Comparison of ENCODE assay signal across 8 mouse cellular contexts in the genomic region with DNA sequence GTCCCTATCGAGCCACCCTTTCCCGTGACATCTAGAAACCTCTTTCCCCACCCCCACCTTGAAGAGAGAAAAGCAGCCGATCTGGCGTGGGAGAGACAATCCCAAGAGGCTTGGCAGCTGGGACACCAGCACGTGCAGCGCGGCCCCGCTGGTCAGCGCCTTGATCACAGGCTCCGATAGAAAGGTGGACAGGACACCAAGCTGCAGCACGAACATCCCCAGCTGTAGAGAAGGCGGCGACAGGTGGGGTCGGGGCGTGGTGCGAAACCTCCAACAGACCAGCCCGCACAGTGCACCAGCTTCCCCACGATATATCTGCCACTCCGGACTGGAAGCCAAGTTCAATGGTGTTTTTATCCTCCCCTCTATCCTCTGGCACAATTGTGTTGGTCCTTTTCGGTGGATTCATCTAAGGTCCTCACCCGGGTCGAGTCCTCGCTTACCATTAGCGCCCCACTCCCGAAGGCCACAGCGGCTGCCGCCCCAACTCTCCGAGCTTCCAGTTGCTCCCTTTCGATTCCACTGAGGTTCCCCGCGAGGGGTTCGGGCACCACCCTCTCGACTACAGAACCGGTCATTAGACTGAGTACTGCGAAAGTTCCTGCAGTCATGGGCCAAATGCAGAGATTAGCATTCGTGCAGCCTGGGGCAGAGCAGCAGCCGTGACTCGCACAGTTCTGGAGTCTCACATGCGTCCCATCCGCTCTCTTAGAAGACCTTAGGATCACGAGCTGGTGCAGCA. TPM values are rescaled to one million over a fixed set of nuclear protein-coding genes. Genes with fewer than 3 reads are reported as not detected.
DNase-seq lines count a peak whose midpoint lies in the region; ATAC-seq lines count a peak whose summit lies in the region.

No protein-coding gene starts in this region.

- H3K27ac ChIP-seq in forebrain, embryonic 14.5 days (ENCODE audit: low read depth, low read length) = no peak overlapping the region
- H3K27ac ChIP-seq in limb, embryonic 15.5 days = no peak overlapping the region
- no peak overlapping the region for H3K27ac ChIP-seq in neural tube, embryonic 14.5 days (ENCODE audit: low read depth, low read length)

- peak overlapping the region; percentile 41 for H3K4me2 ChIP-seq in forebrain, embryonic 14.5 days (ENCODE audit: low read length)
- peak overlapping the region; percentile 57 for H3K4me2 ChIP-seq in limb, embryonic 15.5 days
- peak overlapping the region; percentile 32; the same call in 1 of the 2 replicates for H3K4me2 ChIP-seq in neural tube, embryonic 14.5 days (ENCODE audit: low read depth, low read length)

- H3K4me3 ChIP-seq in erythroblast, embryonic 14.5 days (replicated peaks) = peak overlapping the region; percentile 38
- H3K4me3 ChIP-seq in forebrain, embryonic 14.5 days (ENCODE audit: low read depth, low read length) = peak overlapping the region; percentile 20
- peak overlapping the region; percentile 35 for H3K4me3 ChIP-seq in limb, embryonic 15.5 days
- peak overlapping the region; percentile 5; the same call in 1 of the 2 replicates for H3K4me3 ChIP-seq in neural tube, embryonic 14.5 days (ENCODE audit: low read depth, low read length)

- H3K27me3 ChIP-seq in erythroblast, embryonic 14.5 days (ENCODE audit: control insufficient read depth) = peaks cover 70% of the 10 kb centered on the region
- H3K27me3 ChIP-seq in forebrain, embryonic 14.5 days (replicated peaks; ENCODE audit: control insufficient read depth, insufficient read depth, low read length) = peaks cover 50% of the 10 kb centered on the region
- peaks cover 67% of the 10 kb centered on the region for H3K27me3 ChIP-seq in limb, embryonic 15.5 days
- peaks cover 18% of the 10 kb centered on the region for H3K27me3 ChIP-seq in neural tube, embryonic 14.5 days (ENCODE audit: control insufficient read depth, insufficient read depth, low read length)

- peaks cover 42% of the 10 kb centered on the region for H3K4me1 ChIP-seq in erythroblast, embryonic 14.5 days (ENCODE audit: control insufficient read depth)
- H3K4me1 ChIP-seq in forebrain, embryonic 14.5 days (ENCODE audit: control insufficient read depth, insufficient read depth, low read length) = peaks cover 9% of the 10 kb centered on the region
- peaks cover 30% of the 10 kb centered on the region for H3K4me1 ChIP-seq in limb, embryonic 15.5 days
- H3K4me1 ChIP-seq in neural tube, embryonic 14.5 days (ENCODE audit: control insufficient read depth, insufficient read depth, low read length) = peaks cover 13% of the 10 kb centered on the region

- peaks cover 3% of the 10 kb centered on the region; the same call in 1 of the 2 replicates for H3K9me3 ChIP-seq in erythroblast, embryonic 14.5 days (ENCODE audit: control insufficient read depth, low read length)
- no peaks in the 10 kb centered on the region for H3K9me3 ChIP-seq in forebrain, embryonic 14.5 days (replicated peaks; ENCODE audit: control insufficient read depth, low read length)
- H3K9me3 ChIP-seq in limb, embryonic 15.5 days = no peaks in the 10 kb centered on the region
- no peaks in the 10 kb centered on the region for H3K9me3 ChIP-seq in neural tube, embryonic 14.5 days (ENCODE audit: control insufficient read depth, low read length)

- DNase-seq in CD4-positive helper T cell, adult 2 months (ENCODE audit: low read depth, low spot score) = peak; percentile 30
- no peak for DNase-seq in forebrain, embryonic 14.5 days (ENCODE audit: low spot score)
- no peak for DNase-seq in frontal cortex, adult 2 months (ENCODE audit: extremely low spot score in 1 of 2, low spot score in 1 of 2)
- no peak for DNase-seq in embryo, embryonic 11 days

- no peaks in the 10 kb centered on the region for H3K36me3 ChIP-seq in erythroblast, embryonic 14.5 days (ENCODE audit: control insufficient read depth)
- no peaks in the 10 kb centered on the region for H3K36me3 ChIP-seq in forebrain, embryonic 14.5 days (ENCODE audit: control insufficient read depth, insufficient read depth, low read length)
- H3K36me3 ChIP-seq in limb, embryonic 15.5 days = peaks cover 18% of the 10 kb centered on the region
- no peaks in the 10 kb centered on the region for H3K36me3 ChIP-seq in neural tube, embryonic 14.5 days (ENCODE audit: control insufficient read depth, insufficient read depth, low read length)

- no peak for ATAC-seq in erythroblast, adult 5-6 weeks (replicated peaks; ENCODE audit: low FRiP score, poor library complexity, severe bottlenecking)
- no peak for ATAC-seq in forebrain, embryonic 14.5 days
- no peak for ATAC-seq in limb, embryonic 15.5 days (ENCODE audit: insufficient number of reproducible peaks, low FRiP score, low TSS enrichment, low read depth)
- no peak for ATAC-seq in neural tube, embryonic 14.5 days (ENCODE audit: low read depth)

- no peak overlapping the region for H3K9ac ChIP-seq in forebrain, embryonic 14.5 days (ENCODE audit: low read length)
- no peak overlapping the region for H3K9ac ChIP-seq in limb, embryonic 15.5 days
- no peak overlapping the region for H3K9ac ChIP-seq in neural tube, embryonic 14.5 days (replicated peaks; ENCODE audit: low read depth, low read length)

- 3% methylated on average over 41 of the region's 41 CpGs for WGBS in forebrain, embryonic 14.5 days
- WGBS in limb, embryonic 15.5 days = 5% methylated on average over 41 of the region's 41 CpGs
- WGBS in neural tube, embryonic 14.5 days = 3% methylated on average over 41 of the region's 41 CpGs

RNA-seq across cellular contexts. Expression of gene Slc26a10, which starts 2.0 kb away (rescaled TPM):
- not detected in 2 replicates for polyA plus RNA-seq in erythroblast, embryonic 14.5 days (2012)
- total RNA-seq in erythroblast, adult 5-6 weeks (2015; ENCODE audit: low replicate concordance) = not detected in 2 replicates
- total RNA-seq in erythroblast, adult 5-6 weeks (2017; ENCODE audit: low replicate concordance) = 0.28 TPM in 1 of 2 replicates, not detected in the other
- 0.69 and 0.95 TPM in 2 replicates for polyA plus RNA-seq in forebrain, embryonic 14.5 days (2014; fragmentation: Nextera tagmentation; extraction: Ambion mirVana)
- 1.2 and 1.7 TPM in 2 replicates for polyA plus RNA-seq in limb, embryonic 15.5 days (2015; fragmentation: Nextera tagmentation; extraction: Ambion mirVana)
- polyA plus RNA-seq in neural tube, embryonic 14.5 days (2014; fragmentation: Nextera tagmentation; extraction: Ambion mirVana) = 0.80 and 1.3 TPM in 2 replicates
- 5.5 and 6.6 TPM in 2 replicates for polyA plus RNA-seq in frontal cortex, adult 2 months (2012; rRNA removed)

RNA-seq across cellular contexts. Expression of gene Arhgef25, which starts 11.4 kb away (rescaled TPM):
- 0.47 and 0.52 TPM in 2 replicates for polyA plus RNA-seq in erythroblast, embryonic 14.5 days (2012)
- total RNA-seq in erythroblast, adult 5-6 weeks (2015; ENCODE audit: low replicate concordance) = 0.84 and 1.7 TPM in 2 replicates
- 2.2 and 2.7 TPM in 2 replicates for total RNA-seq in erythroblast, adult 5-6 weeks (2017; ENCODE audit: low replicate concordance)
- 21.4 and 22.9 TPM in 2 replicates for polyA plus RNA-seq in forebrain, embryonic 14.5 days (2014; fragmentation: Nextera tagmentation; extraction: Ambion mirVana)
- 115 and 118 TPM in 2 replicates for polyA plus RNA-seq in limb, embryonic 15.5 days (2015; fragmentation: Nextera tagmentation; extraction: Ambion mirVana)
- 24.2 and 31.0 TPM in 2 replicates for polyA plus RNA-seq in neural tube, embryonic 14.5 days (2014; fragmentation: Nextera tagmentation; extraction: Ambion mirVana)
- polyA plus RNA-seq in frontal cortex, adult 2 months (2012; rRNA removed) = 184 and 198 TPM in 2 replicates

RNA-seq across cellular contexts. Expression of gene B4galnt1, which starts 13.4 kb away (rescaled TPM):
- polyA plus RNA-seq in erythroblast, embryonic 14.5 days (2012) = 0.56 and 1.0 TPM in 2 replicates
- 33.0 and 34.3 TPM in 2 replicates for total RNA-seq in erythroblast, adult 5-6 weeks (2015; ENCODE audit: low replicate concordance)
- total RNA-seq in erythroblast, adult 5-6 weeks (2017; ENCODE audit: low replicate concordance) = 8.1 and 17.6 TPM in 2 replicates
- polyA plus RNA-seq in forebrain, embryonic 14.5 days (2014; fragmentation: Nextera tagmentation; extraction: Ambion mirVana) = 30.7 and 46.8 TPM in 2 replicates
- 12.3 and 12.4 TPM in 2 replicates for polyA plus RNA-seq in limb, embryonic 15.5 days (2015; fragmentation: Nextera tagmentation; extraction: Ambion mirVana)
- 79.3 and 93.4 TPM in 2 replicates for polyA plus RNA-seq in neural tube, embryonic 14.5 days (2014; fragmentation: Nextera tagmentation; extraction: Ambion mirVana)
- polyA plus RNA-seq in frontal cortex, adult 2 months (2012; rRNA removed) = 112 and 132 TPM in 2 replicates

RNA-seq across cellular contexts. Expression of gene Dtx3, which starts 17.1 kb away (rescaled TPM):
- 11.1 and 11.5 TPM in 2 replicates for polyA plus RNA-seq in erythroblast, embryonic 14.5 days (2012)
- total RNA-seq in erythroblast, adult 5-6 weeks (2015; ENCODE audit: low replicate concordance) = 10.4 and 18.0 TPM in 2 replicates
- 8.4 and 9.4 TPM in 2 replicates for total RNA-seq in erythroblast, adult 5-6 weeks (2017; ENCODE audit: low replicate concordance)
- polyA plus RNA-seq in forebrain, embryonic 14.5 days (2014; fragmentation: Nextera tagmentation; extraction: Ambion mirVana) = 148 and 187 TPM in 2 replicates
- polyA plus RNA-seq in limb, embryonic 15.5 days (2015; fragmentation: Nextera tagmentation; extraction: Ambion mirVana) = 140 and 144 TPM in 2 replicates
- polyA plus RNA-seq in neural tube, embryonic 14.5 days (2014; fragmentation: Nextera tagmentation; extraction: Ambion mirVana) = 224 and 231 TPM in 2 replicates
- 375 and 413 TPM in 2 replicates for polyA plus RNA-seq in frontal cortex, adult 2 months (2012; rRNA removed)

RNA-seq across cellular contexts. Expression of gene Pip4k2c, which starts 32.9 kb away (rescaled TPM):
- polyA plus RNA-seq in erythroblast, embryonic 14.5 days (2012) = 9.5 and 10.2 TPM in 2 replicates
- total RNA-seq in erythroblast, adult 5-6 weeks (2015; ENCODE audit: low replicate concordance) = 11.3 and 13.3 TPM in 2 replicates
- 19.6 and 25.6 TPM in 2 replicates for total RNA-seq in erythroblast, adult 5-6 weeks (2017; ENCODE audit: low replicate concordance)
- 15.3 and 17.4 TPM in 2 replicates for polyA plus RNA-seq in forebrain, embryonic 14.5 days (2014; fragmentation: Nextera tagmentation; extraction: Ambion mirVana)
- 27.8 and 29.8 TPM in 2 replicates for polyA plus RNA-seq in limb, embryonic 15.5 days (2015; fragmentation: Nextera tagmentation; extraction: Ambion mirVana)
- 15.5 and 18.1 TPM in 2 replicates for polyA plus RNA-seq in neural tube, embryonic 14.5 days (2014; fragmentation: Nextera tagmentation; extraction: Ambion mirVana)
- polyA plus RNA-seq in frontal cortex, adult 2 months (2012; rRNA removed) = 97.3 and 97.4 TPM in 2 replicates

Comparison
In these comparisons a context has a peak if more than half of its experiments do, and no peak if none do; other contexts are left out.
1. RNA of gene Arhgef25, which starts 11.4 kb away (polyA plus RNA-seq): 184 to 198 TPM in frontal cortex, adult 2 months, 115 to 118 TPM in limb, embryonic 15.5 days, 24.2 to 31.0 TPM in neural tube, embryonic 14.5 days and 21.4 to 22.9 TPM in forebrain, embryonic 14.5 days; 0.47 to 0.52 TPM in erythroblast, embryonic 14.5 days; every median in the first group is over 10 times any median in the second.
2. Peak in every context shown above with its lines, with median percentiles within 50 percentile points of each other: H3K4me3 ChIP-seq and H3K4me2 ChIP-seq.